Mouse (Mus musculus) CD4-positive naive resting alpha-beta T cell, adult 76 days (primary cell): ENCODE results near the gene Pitpnb. TPM values are rescaled to one million over a fixed set of nuclear protein-coding genes. Genes with fewer than 3 reads are reported as not detected.

ENCODE experiments used
- total RNA-seq: library from RNA; stranded (reverse); gene quantifications from one replicate; pipeline ENCODE4 v1.2.4, GENCODE M21; 2023

The Pitpnb gene
- total RNA-seq: 57.4 TPM

DNA sequence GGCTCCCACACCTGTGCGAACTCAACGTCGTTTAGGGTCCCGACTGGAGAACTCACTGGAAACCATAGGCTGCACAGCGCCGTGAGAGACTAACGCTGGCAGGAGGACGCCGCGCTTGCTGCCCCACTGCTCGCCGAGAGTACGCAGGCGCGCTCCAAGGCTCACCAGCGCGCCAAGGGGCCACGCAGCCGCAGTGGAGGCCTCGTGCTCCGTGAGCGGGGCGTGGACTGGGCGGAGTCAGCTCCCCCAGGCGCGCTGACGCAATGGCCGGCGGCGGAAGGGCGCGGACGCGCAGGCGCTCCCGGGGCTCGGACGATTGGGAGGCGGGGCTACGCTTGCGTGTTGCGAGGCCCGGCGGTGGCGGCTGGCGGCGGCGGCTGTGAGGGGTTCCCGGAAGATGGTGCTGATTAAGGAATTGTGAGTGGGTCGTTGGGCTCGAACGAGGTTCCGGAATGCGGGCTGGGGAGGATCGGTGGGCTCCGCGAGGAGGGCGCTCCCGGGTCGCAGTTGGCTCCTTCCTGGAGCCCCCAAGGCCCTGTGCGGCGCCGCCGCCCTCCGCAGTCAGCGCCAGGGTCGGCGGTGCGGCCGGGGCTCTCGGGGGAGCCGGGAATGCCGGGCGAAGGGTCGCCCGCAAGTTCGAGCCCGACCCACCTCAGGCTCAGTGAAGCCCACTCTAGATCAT is at the start of gene Pitpnb:
Pitpnb (plus strand) TSS at position 347 of the 682 bp plus-strand sequence.

DNA sequence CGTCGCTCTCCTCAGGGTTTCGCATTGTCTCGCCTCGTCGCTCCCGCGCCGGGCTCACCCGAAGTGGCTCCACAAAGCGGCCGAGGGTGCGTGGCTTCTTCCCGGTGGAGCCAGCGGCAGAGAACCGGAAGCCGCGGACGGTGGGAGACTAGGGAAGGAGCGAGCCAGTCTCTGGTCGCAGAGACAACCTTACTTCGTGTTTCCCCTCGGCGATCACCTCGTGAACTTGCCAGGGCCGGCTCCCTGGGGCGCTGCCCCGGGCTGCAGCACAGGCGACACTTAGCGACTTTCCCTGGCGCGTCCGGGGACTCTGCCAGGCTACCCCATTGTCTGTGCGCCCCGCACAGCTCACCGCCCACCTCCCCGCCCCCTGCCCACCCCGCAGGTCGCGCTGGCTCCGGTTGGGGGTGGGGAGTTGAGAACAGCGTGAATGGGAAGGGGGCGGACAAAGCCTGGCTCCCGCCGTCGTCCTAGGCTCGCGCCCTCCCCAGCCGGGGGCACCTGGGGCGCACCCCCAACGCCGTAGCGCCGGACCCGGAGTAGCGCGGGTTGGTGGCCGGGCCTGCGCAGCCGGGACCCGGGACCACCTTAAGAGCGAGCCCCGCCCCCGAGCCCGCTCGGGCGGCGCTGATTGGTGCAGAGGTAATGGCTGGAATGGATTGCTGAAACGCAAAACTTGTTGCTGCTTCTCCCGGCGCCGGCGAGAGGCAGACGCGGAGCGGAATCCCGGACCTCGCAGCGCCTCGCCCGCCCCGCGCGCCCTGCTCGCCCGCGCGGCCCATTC is 86.2 kb downstream of the Pitpnb start, which contains the start of gene Mn1:
Mn1 (plus strand) TSS at position 772 of the 784 bp plus-strand sequence.

Other genes with a start within 250 kb of the Pitpnb start
- gene Mn1, start 86.6 kb downstream of the Pitpnb start, total RNA-seq: 1.4 TPM